Mouse (Mus musculus) kidney, postnatal 0 days (tissue): ENCODE data around the gene Ndufa11. TPM values are rescaled to one million over a fixed set of nuclear protein-coding genes. Genes with fewer than 3 reads are reported as not detected.
A peak's percentile ranks its signal among the peaks of the same experiment; 100 is the strongest.

ENCODE experiments used
- ATAC-seq: fragments of 200-750 bp; cut with Nextera tagmentation; replicated peaks from 2 replicates; pipeline ENCODE4 v1.8.0; 2017; ENCODE audit warnings: low read depth, moderate number of reproducible peaks, moderate TSS enrichment, moderate library complexity; ENCODE audit not compliant: low FRiP score
- DNase-seq: peaks from one replicate; pipeline ENCODE4 v3.0.0-alpha.2; 2016; ENCODE audit warnings: low spot score
- H3K27ac ChIP-seq: fragments of 300-500 bp; sonication (generic); 2 replicates; pipeline ENCODE4 v1.5.1; 2014; ENCODE audit warnings: mild to moderate bottlenecking
- H3K27me3 ChIP-seq: fragments of 300-500 bp; sonication (generic); 2 replicates; pipeline ENCODE4 v1.6.1; 2014; ENCODE audit warnings: low read length, mixed read lengths; ENCODE audit not compliant: insufficient read depth
- H3K36me3 ChIP-seq: fragments of 300-500 bp; sonication (generic); 2 replicates; pipeline ENCODE4 v1.6.1; 2014; ENCODE audit warnings: low read length, mixed read lengths; ENCODE audit not compliant: insufficient read depth
- H3K4me1 ChIP-seq: fragments of 300-500 bp; sonication (generic); replicated peaks from 2 replicates; pipeline ENCODE4 v1.6.1; 2014; ENCODE audit warnings: antibody characterized with exemption, low read length, mixed read lengths; ENCODE audit not compliant: insufficient read depth
- H3K4me2 ChIP-seq: fragments of 300-500 bp; sonication (generic); 2 replicates; pipeline ENCODE4 v1.6.1; 2014; ENCODE audit warnings: mild to moderate bottlenecking, low read length, moderate library complexity, mixed read lengths
- H3K4me3 ChIP-seq: fragments of 300-500 bp; sonication (generic); replicated peaks from 2 replicates; pipeline ENCODE4 v1.5.1; 2014; ENCODE audit warnings: low read depth, low read length
- H3K9ac ChIP-seq: fragments of 300-500 bp; sonication (generic); 2 replicates; pipeline ENCODE4 v1.6.1; 2014; ENCODE audit warnings: low read depth, low read length
- H3K9me3 ChIP-seq: fragments of 300-500 bp; sonication (generic); replicated peaks from 2 replicates; pipeline ENCODE4 v1.6.1; 2016; ENCODE audit warnings: low read length, inconsistent platforms, mixed read lengths
- CTCF ChIP-seq: IDR thresholded peaks from 2 replicates; pipeline ENCODE4 v1.5.1; 2016; ENCODE audit warnings: antibody characterized with exemption, low read depth, mild to moderate bottlenecking, moderate library complexity
- WGBS: fragments of 180-500 bp; shearing (Covaris S2); extraction: QIAGEN DNeasy Blood & Tissue Kit; methylation state at CpG from one replicate; pipeline ENCODE4 v1.1.7; 2014; 5-methylcytosine and 5-hydroxymethylcytosine counted together
- polyA plus RNA-seq: library from polyadenylated mRNA; unstranded; fragments of >200 nt; fragmentation: Nextera tagmentation; extraction: Ambion mirVana; gene quantifications from 2 replicates; pipeline ENCODE4 v1.2.1, GENCODE M21; 2015

Ndufa11 gene
- polyA plus RNA-seq, 1 experiment from 2014 or later = 742 TPM

DNA sequence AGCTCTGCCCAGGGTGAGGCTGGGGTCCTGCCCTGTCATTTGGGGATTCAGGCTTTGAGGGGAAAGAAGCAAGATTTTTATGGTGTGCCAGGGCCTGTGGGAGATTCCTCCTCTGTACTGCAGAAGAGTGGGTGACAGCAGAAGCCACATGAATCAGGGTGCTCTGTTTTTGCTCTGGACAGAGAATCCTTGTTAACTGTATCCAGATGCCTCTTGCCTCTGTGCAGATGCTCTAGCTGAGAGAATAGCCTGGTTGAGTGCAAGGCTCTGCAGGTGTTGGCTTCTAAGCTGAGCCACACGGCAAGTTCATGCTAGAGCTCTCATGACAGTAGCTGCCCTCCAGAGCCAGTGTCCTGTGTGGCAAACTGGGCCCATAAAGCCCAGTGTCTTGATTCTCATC is 24.2 kb upstream of the Ndufa11 start:
- no peak for ATAC-seq
- 59% methylated on average over 1 of the region's 1 CpGs for WGBS
- Histone ChIP-seq H3K4me2 (no peak overlapping the region), H3K36me3 (peaks cover 45% of the 10 kb centered on the region), H3K27ac (no peak overlapping the region), H3K4me3 (no peak overlapping the region), H3K4me1 (no peaks in the 10 kb centered on the region), H3K27me3 (no peaks in the 10 kb centered on the region), H3K9me3 (no peaks in the 10 kb centered on the region), H3K9ac (no peak overlapping the region)
- no peak for TF ChIP-seq CTCF
- DNase-seq = no peak

DNA sequence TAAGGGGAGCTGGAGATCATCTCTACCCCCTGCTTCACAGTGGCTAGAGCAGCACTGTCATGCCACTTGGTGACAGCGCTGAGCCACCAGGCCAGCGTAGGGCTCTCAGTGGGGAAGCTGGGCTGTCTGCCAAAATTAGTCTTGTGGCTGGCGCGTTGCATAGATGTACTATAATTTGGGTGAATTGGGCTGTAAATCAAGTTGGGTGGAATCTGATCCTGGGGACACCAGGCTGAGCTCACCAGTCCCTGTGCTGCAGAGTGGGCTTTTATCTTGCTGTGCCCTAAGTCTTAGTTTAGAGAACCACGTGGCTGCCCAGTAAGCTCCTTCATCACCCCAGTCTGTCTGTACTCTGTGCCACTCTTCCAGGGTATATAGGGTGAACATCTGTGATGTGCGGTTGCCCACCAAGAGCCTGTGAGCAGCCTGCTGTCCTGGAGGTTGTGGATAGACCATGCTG is 23.7 kb upstream of the Ndufa11 start:
- Histone ChIP-seq H3K4me3 (no peak overlapping the region), H3K27me3 (no peaks in the 10 kb centered on the region), H3K9me3 (no peaks in the 10 kb centered on the region), H3K27ac (no peak overlapping the region), H3K9ac (no peak overlapping the region), H3K4me1 (no peaks in the 10 kb centered on the region), H3K36me3 (peaks cover 48% of the 10 kb centered on the region), H3K4me2 (no peak overlapping the region)
- DNase-seq (peak; percentile 37), ATAC-seq (no peak; the same call in 1 of the 2 replicates)
- no peak for TF ChIP-seq CTCF
- WGBS = 42% methylated on average over 6 of the region's 6 CpGs

DNA sequence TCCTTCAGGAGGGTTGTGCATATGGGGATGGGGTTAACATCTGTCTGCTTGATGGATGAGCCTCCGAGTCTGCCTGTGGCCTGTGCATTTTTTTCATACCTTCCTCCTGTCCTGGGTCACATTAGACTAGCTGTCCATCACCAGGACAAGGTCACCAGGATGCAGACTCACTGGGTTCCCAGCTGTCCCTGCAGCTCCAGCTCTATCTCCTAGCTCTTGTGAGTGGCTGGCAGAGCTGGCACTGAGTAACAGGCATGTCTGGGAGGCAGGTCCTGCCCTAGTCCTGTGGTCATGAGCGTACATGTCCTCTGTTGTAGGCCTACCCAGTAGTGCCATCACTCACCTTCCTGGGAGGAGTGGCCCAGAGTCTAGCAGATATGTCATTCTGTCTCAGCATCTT is 17.1 kb upstream of the Ndufa11 start:
- DNase-seq (no peak), ATAC-seq (no peak)
- H3K4me1 ChIP-seq = no peaks in the 10 kb centered on the region
- peaks cover 85% of the 10 kb centered on the region for H3K36me3 ChIP-seq
- no peak overlapping the region for H3K27ac ChIP-seq
- no peak overlapping the region for H3K4me2 ChIP-seq
- no peak overlapping the region for H3K9ac ChIP-seq
- no peaks in the 10 kb centered on the region for H3K9me3 ChIP-seq
- H3K4me3 ChIP-seq = no peak overlapping the region
- no peak for TF ChIP-seq CTCF
- no peaks in the 10 kb centered on the region for H3K27me3 ChIP-seq
- WGBS = 74% methylated on average over 2 of the region's 2 CpGs

DNA sequence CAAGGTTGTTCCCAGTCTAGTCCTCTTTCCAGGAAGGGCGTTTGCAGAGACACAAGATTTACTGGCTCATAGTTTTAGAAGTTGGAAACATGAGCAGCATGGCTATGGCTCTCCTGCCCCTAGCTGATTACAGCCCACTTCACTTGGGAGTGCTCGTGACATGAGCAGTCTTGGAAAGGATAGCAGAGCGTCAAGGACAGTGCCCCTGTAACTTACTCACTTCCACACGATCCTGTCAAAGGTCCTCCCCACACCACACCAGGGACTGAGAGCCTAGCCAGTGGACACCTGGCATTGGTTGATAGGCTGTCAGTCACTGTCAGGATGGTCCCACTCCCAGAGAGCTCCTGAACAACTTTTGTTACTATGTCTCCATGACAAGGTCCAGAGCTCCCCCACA is 14.5 kb upstream of the Ndufa11 start:
- 65% methylated on average over 4 of the region's 4 CpGs for WGBS
- no peaks in the 10 kb centered on the region for H3K4me1 ChIP-seq
- ATAC-seq = no peak

DNA sequence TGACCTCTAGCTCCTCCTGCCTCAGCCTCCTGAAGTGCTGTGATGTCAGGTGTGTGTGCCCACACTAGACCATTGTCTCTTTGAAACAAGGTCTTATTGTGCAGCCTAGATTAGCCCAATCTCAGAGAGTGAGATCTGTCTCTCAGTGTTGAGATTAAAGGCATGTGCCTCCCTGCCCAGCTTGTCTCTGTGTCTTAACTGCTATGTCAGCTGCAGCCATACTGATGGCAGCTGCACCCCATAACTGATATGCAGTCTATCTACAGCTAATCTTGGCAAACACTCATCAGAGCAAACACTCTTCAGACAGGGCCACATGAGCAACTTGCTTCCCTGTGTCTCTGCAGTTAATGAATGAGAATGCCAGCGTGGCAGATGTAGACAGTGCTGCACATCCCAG is 11.1 kb upstream of the Ndufa11 start:
- 100% methylated on average over 1 of the region's 1 CpGs for WGBS
- Histone ChIP-seq H3K9me3 (no peaks in the 10 kb centered on the region), H3K36me3 (peaks cover 93% of the 10 kb centered on the region), H3K4me3 (no peak overlapping the region), H3K9ac (no peak overlapping the region), H3K27ac (no peak overlapping the region), H3K4me1 (no peaks in the 10 kb centered on the region), H3K27me3 (no peaks in the 10 kb centered on the region), H3K4me2 (no peak overlapping the region)
- TF ChIP-seq CTCF = no peak
- ATAC-seq = no peak
- DNase-seq = no peak

More for the DNA sequence above, 14.5 kb upstream of the Ndufa11 start:
- Histone ChIP-seq H3K36me3 (peaks cover 89% of the 10 kb centered on the region), H3K27ac (no peak overlapping the region), H3K27me3 (no peaks in the 10 kb centered on the region), H3K4me2 (no peak overlapping the region), H3K9ac (no peak overlapping the region), H3K4me3 (no peak overlapping the region), H3K9me3 (no peaks in the 10 kb centered on the region)
- TF ChIP-seq CTCF = no peak
- DNase-seq = no peak

DNA sequence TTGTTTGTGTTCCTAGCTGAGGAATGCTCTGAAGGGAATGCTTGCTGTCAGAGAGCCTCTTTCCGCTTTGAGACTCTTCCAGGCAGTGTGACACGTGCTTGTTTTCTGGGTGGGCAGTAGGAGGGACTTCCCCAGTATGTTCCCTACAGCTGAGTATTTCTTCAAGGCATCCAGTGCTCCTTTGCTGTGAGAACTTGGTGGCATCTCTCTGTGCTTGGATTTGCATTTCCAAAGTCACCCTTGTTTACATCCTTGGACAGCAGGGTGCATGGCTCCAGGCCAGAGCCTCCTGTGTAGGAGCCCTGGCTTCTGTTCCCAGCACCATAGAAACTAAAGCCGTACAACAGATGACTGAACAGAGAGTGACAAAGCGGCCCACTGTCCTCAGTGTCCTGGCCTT is 8.9 kb upstream of the Ndufa11 start:
- Histone ChIP-seq H3K4me1 (no peaks in the 10 kb centered on the region), H3K4me3 (no peak overlapping the region), H3K9me3 (no peaks in the 10 kb centered on the region), H3K9ac (no peak overlapping the region), H3K4me2 (no peak overlapping the region), H3K27me3 (no peaks in the 10 kb centered on the region), H3K36me3 (peaks cover 87% of the 10 kb centered on the region), H3K27ac (no peak overlapping the region)
- TF ChIP-seq CTCF = no peak
- DNase-seq (no peak), ATAC-seq (no peak)
- 89% methylated on average over 4 of the region's 4 CpGs for WGBS

DNA sequence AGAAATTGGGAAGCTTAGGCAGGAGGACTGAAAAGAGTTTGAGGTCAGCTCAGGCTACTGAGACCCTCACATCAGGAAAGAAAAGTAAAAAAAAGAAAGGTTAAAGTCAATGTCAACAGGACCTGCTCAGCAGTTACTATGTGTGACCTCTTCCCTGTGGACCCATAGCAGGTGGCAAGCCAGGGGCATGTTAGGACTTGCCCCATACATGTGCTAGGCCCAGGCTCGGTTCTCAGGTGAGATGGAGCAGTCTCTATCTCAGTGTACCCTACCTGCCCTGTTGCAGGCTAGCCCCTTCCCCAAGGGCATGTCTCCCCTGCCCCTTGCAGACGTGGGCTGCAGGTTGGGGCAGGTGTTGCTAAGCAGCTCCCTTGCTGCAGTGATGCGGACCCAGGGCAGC is 7.9 kb upstream of the Ndufa11 start:
- no peak for TF ChIP-seq CTCF
- Histone ChIP-seq H3K27ac (no peak overlapping the region), H3K4me1 (no peaks in the 10 kb centered on the region), H3K27me3 (no peaks in the 10 kb centered on the region), H3K9ac (no peak overlapping the region), H3K9me3 (no peaks in the 10 kb centered on the region), H3K4me3 (no peak overlapping the region), H3K36me3 (peaks cover 80% of the 10 kb centered on the region), H3K4me2 (no peak overlapping the region)
- ATAC-seq = no peak
- no peak for DNase-seq
- 92% methylated on average over 3 of the region's 3 CpGs for WGBS
